Mouse (Mus musculus) lung, postnatal 0 days (tissue): ENCODE measurements around the gene Gzmm. TPM values are rescaled to one million over a fixed set of nuclear protein-coding genes. Genes with fewer than 3 reads are reported as not detected.

Source experiments
- ATAC-seq: fragments of 200-750 bp; cut with Nextera tagmentation; 2 replicates; pipeline ENCODE4 v1.8.0; 2017; ENCODE audit warnings: moderate library complexity
- DNase-seq: peaks from one replicate; pipeline ENCODE4 v3.0.0-alpha.2; 2016; ENCODE audit warnings: low spot score
- H3K27ac ChIP-seq: fragments of 300-500 bp; sonication (generic); 2 replicates; pipeline ENCODE4 v1.5.1; 2014; ENCODE audit warnings: antibody characterized with exemption, mild to moderate bottlenecking, low read length, mixed read lengths
- H3K27me3 ChIP-seq: fragments of 300-500 bp; sonication (generic); replicated peaks from 2 replicates; pipeline ENCODE4 v1.6.1; 2014; ENCODE audit warnings: low read length, mixed read lengths; ENCODE audit not compliant: insufficient read depth
- H3K36me3 ChIP-seq: fragments of 300-500 bp; sonication (generic); 2 replicates; pipeline ENCODE4 v1.6.1; 2014; ENCODE audit warnings: low read length, mixed read lengths; ENCODE audit not compliant: insufficient read depth
- H3K4me1 ChIP-seq: fragments of 300-500 bp; sonication (generic); 2 replicates; pipeline ENCODE4 v1.6.1; 2014; ENCODE audit warnings: antibody characterized with exemption, low read depth, low read length, mixed read lengths; ENCODE audit not compliant: insufficient read depth
- H3K4me2 ChIP-seq: fragments of 300-500 bp; sonication (generic); replicated peaks from 2 replicates; pipeline ENCODE4 v1.6.1; 2014; ENCODE audit warnings: low read depth, mild to moderate bottlenecking, low read length, moderate library complexity, mixed read lengths
- H3K4me3 ChIP-seq: fragments of 300-500 bp; sonication (generic); 2 replicates; pipeline ENCODE4 v1.5.1; 2014; ENCODE audit warnings: low read depth, low read length
- H3K9ac ChIP-seq: fragments of 300-500 bp; sonication (generic); replicated peaks from 2 replicates; pipeline ENCODE4 v1.6.1; 2014; ENCODE audit warnings: low read depth, mild to moderate bottlenecking
- H3K9me3 ChIP-seq: fragments of 300-500 bp; sonication (generic); 2 replicates; pipeline ENCODE4 v1.6.1; 2016; ENCODE audit warnings: low read length, mixed read lengths
- CTCF ChIP-seq: IDR thresholded peaks from 2 replicates; pipeline ENCODE4 v1.5.1; 2016; ENCODE audit warnings: antibody characterized with exemption, mild to moderate bottlenecking
- EP300 ChIP-seq: IDR thresholded peaks from 2 replicates; pipeline ENCODE4 v1.6.1; 2016; ENCODE audit warnings: antibody characterized with exemption, mild to moderate bottlenecking, control low read depth
- WGBS: fragments of 180-500 bp; shearing (Covaris S2); extraction: QIAGEN DNeasy Blood & Tissue Kit; methylation state at CpG from one replicate; pipeline ENCODE4 v1.1.7; 2014; 5-methylcytosine and 5-hydroxymethylcytosine counted together
- polyA plus RNA-seq: library from polyadenylated mRNA; unstranded; fragments of >200 nt; fragmentation: Nextera tagmentation; extraction: Ambion mirVana; gene quantifications from 2 replicates; pipeline ENCODE4 v1.2.1, GENCODE M21; 2015

The Gzmm gene
- polyA plus RNA-seq, 1 experiment from 2014 or later: 0.57 TPM

- ATAC-seq: no peak
These were observed 5.8 kb upstream of the Gzmm start for GRCm38 (mm10) chr10:79682916-79683582.

DNA sequence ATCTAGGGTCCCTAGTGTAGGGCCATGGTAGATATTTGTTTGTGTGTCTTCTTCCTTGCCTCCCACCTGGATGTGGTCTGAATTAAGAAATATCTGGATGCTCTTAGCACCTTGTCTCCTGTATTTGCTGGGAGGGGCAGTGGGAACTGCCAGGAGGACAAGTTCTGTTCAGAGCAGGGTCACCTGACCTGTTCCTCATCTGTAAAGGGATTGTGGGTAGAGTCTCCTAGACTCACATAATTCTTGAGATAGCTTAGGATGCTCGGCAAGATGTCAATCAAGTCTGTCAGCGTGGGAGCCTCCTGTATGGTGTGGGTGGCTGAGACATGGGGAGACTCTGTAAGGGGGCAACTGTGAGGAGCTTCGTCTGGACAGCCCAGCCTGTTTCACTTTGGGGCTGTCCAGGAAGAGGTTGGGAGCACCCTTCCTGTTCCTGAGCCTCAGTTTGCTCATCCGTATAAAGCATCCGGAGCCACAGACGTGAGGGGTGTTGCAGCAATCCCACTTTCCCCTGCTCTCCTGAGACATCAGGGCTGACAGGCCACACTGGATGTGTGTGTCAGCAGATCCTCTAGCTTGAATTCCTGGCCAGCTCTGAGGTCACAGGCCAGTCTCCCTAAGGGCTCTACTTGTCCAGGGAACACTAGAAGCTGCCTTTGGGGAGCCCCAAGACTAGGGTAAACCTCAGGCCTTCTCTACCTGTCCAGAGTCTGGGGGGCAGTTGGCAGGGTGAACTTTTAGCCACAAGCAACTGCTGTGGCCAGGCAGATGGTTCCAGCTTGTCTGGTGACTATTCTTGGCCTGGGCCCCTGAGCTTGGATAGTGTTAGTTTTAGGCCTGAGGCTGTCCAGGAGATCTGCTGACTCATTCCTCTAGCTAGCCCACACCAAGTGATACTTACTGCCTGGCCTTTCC lies 4.8 kb upstream of the Gzmm start:
- Histone ChIP-seq H3K9ac (peak overlapping the region; percentile 16; the same call in 1 of the 2 replicates), H3K4me1 (peaks cover 14% of the 10 kb centered on the region; the same call in 1 of the 2 replicates), H3K4me2 (peak overlapping the region; percentile 92), H3K9me3 (no peaks in the 10 kb centered on the region), H3K36me3 (peaks cover 35% of the 10 kb centered on the region), H3K27ac (0 out of 2 replicates have a peak overlapping the region, but pooled peaks have one; percentile 81), H3K4me3 (no peak overlapping the region), H3K27me3 (no peaks in the 10 kb centered on the region)
- 66% methylated on average over 6 of the region's 6 CpGs for WGBS
- TF ChIP-seq CTCF (no peak), EP300 (no peak)
- no peak for ATAC-seq
- no peak for DNase-seq

More at GRCm38 (mm10) chr10:79682916-79683582, 5.8 kb upstream of the Gzmm start:
- Histone ChIP-seq H3K9me3 (no peaks in the 10 kb centered on the region), H3K36me3 (peaks cover 30% of the 10 kb centered on the region), H3K4me3 (peak overlapping the region; percentile 79), H3K4me1 (peaks cover 14% of the 10 kb centered on the region; the same call in 1 of the 2 replicates), H3K9ac (peak overlapping the region; percentile 83), H3K4me2 (peak overlapping the region; percentile 92), H3K27ac (peak overlapping the region; percentile 81), H3K27me3 (no peaks in the 10 kb centered on the region)
- no peak for TF ChIP-seq EP300
- peak; percentile 66 for TF ChIP-seq CTCF
- DNase-seq: peak; percentile 69
- WGBS: 2% methylated on average over 10 of the region's 10 CpGs

DNA sequence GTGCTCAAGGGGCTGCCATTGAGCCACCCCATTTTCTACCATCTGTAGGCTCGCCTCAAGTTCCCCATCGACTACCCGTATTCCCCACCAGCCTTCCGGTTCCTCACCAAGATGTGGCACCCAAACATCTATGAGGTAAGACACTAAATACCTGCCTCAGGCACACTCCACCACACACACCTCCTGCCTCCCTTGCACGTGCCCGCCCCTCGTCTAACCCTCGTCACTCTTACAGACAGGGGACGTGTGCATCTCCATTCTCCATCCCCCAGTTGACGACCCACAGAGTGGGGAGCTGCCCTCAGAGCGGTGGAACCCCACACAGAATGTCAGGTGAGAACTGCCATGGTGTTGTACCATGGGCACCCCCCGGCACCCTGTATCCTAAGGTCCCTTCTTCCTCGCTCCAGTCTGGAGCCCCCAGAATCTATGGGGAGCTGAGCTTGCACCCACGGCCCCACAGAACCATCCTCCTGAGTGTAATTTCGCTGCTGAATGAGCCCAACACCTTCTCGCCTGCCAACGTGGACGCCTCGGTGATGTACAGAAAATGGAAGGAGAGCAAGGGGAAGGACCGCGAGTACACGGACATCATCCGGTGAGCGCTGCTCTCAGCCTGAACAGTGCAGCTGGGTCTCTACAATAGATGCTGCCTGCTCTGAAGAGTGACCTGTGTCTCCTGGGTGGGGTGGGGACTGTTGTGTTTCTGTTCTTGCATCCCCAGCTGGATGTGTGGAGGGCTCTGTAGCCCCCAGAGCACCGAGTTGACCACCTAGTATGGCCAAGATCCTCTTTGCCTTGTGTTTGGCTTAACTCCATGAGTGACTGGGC lies 3.8 kb upstream of the Gzmm start:
- 94% methylated on average over 25 of the region's 25 CpGs for WGBS
- Histone ChIP-seq H3K4me2 (no peak overlapping the region), H3K27ac (no peak overlapping the region), H3K36me3 (peaks cover 35% of the 10 kb centered on the region), H3K4me1 (peaks cover 14% of the 10 kb centered on the region; the same call in 1 of the 2 replicates), H3K9ac (no peak overlapping the region), H3K4me3 (no peak overlapping the region), H3K9me3 (no peaks in the 10 kb centered on the region), H3K27me3 (no peaks in the 10 kb centered on the region)
- DNase-seq: no peak
- no peak for ATAC-seq
- TF ChIP-seq CTCF (no peak), EP300 (no peak)

DNA sequence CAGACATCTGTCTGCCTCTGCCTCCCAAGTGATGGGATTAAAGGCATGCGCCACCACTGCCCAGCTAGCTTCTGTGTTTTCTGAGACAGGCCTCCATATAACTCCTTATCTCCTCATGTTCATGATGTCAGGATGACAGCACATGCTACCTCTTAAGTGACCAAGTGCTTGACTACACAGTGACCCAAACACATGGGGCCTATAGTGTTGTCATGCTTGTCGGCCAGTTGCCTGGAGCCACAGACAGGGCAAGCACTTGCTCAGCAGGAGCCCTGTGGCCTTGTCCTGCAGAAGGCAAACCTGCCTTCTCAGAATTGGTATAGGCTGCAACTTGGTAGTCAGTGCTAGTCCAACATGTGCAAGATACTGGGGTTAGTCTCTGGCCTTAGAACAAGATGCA lies 2.6 kb upstream of the Gzmm start:
- no peaks in the 10 kb centered on the region for H3K9me3 ChIP-seq
- TF ChIP-seq CTCF (no peak), EP300 (no peak)
- H3K27me3 ChIP-seq: no peaks in the 10 kb centered on the region
- peaks cover 10% of the 10 kb centered on the region; the same call in 1 of the 2 replicates for H3K4me1 ChIP-seq
- peaks cover 35% of the 10 kb centered on the region for H3K36me3 ChIP-seq
- no peak overlapping the region for H3K4me2 ChIP-seq
- ATAC-seq (no peak), DNase-seq (no peak)
- no peak overlapping the region for H3K9ac ChIP-seq
- 85% methylated on average over 2 of the region's 2 CpGs for WGBS
- H3K4me3 ChIP-seq: no peak overlapping the region
- H3K27ac ChIP-seq: no peak overlapping the region

GRCm38 (mm10) chr10:79686691-79687090 lies 2.1 kb upstream of the Gzmm start:
- WGBS: 94% methylated on average over 1 of the region's 1 CpGs
- H3K27ac ChIP-seq: no peak overlapping the region
- H3K4me1 ChIP-seq: peaks cover 10% of the 10 kb centered on the region; the same call in 1 of the 2 replicates
- TF ChIP-seq EP300 (no peak), CTCF (no peak)
- no peaks in the 10 kb centered on the region for H3K9me3 ChIP-seq
- no peak overlapping the region for H3K9ac ChIP-seq
- no peak for ATAC-seq
- H3K27me3 ChIP-seq: no peaks in the 10 kb centered on the region
- DNase-seq: no peak
- H3K4me2 ChIP-seq: no peak overlapping the region
- H3K36me3 ChIP-seq: peaks cover 35% of the 10 kb centered on the region
- H3K4me3 ChIP-seq: no peak overlapping the region
